Mouse (Mus musculus) heart, embryonic 14.5 days (tissue): ENCODE data around the gene Bdkrb1. TPM values are rescaled to one million over a fixed set of nuclear protein-coding genes. Genes with fewer than 3 reads are reported as not detected.

ENCODE experiments used
- ATAC-seq: fragments of 200-750 bp; cut with Nextera tagmentation; 2 replicates; pipeline ENCODE4 v1.8.0; 2017; ENCODE audit warnings: low read depth, moderate TSS enrichment; ENCODE audit not compliant: insufficient number of reproducible peaks, insufficient read depth, low FRiP score
- H3K27ac ChIP-seq, 2 experiments: fragments of 200-500 bp in 1 of 2; fragments of 300-500 bp in 1 of 2; sonication (generic) in 1 of 2; replicated peaks in 1 of 2; 2 replicates each; pipeline ENCODE4 v1.5.1; 2012 to 2014; ENCODE audit warnings: low read depth in 2 of 2, low read length in 2 of 2, control low read depth in 1 of 2, mild to moderate bottlenecking in 1 of 2, mixed read lengths in 1 of 2; ENCODE audit not compliant: control insufficient read depth in 1 of 2, insufficient read depth in 1 of 2
- H3K27me3 ChIP-seq: fragments of 300-500 bp; sonication (generic); 2 replicates; pipeline ENCODE4 v1.6.1; 2014; ENCODE audit warnings: mild to moderate bottlenecking, low read length, control low read depth; ENCODE audit not compliant: control insufficient read depth, insufficient read depth
- H3K36me3 ChIP-seq: fragments of 300-500 bp; sonication (generic); 2 replicates; pipeline ENCODE4 v1.6.1; 2014; ENCODE audit warnings: mild to moderate bottlenecking, control low read depth, low read length, mixed read lengths; ENCODE audit not compliant: control insufficient read depth, insufficient read depth
- H3K4me1 ChIP-seq, 2 experiments: fragments of 200-500 bp in 1 of 2; fragments of 300-500 bp in 1 of 2; sonication (generic) in 1 of 2; 2 replicates each; pipeline ENCODE4 v1.6.1; 2012 to 2014; ENCODE audit warnings: low read length in 2 of 2, control low read depth in 1 of 2, mixed read lengths in 1 of 2; ENCODE audit not compliant: control insufficient read depth in 2 of 2, insufficient read depth in 2 of 2
- H3K4me2 ChIP-seq: fragments of 300-500 bp; sonication (generic); 2 replicates; pipeline ENCODE4 v1.6.1; 2014; ENCODE audit warnings: mild to moderate bottlenecking, low read length
- H3K4me3 ChIP-seq, 2 experiments: fragments of 200-500 bp in 1 of 2; fragments of 300-500 bp in 1 of 2; sonication (generic) in 1 of 2; 2 replicates each; pipeline ENCODE4 v1.5.1; 2012 to 2014; ENCODE audit warnings: low read length in 2 of 2, mild to moderate bottlenecking in 2 of 2, control low read depth in 1 of 2, low read depth in 1 of 2, moderate library complexity in 1 of 2; ENCODE audit not compliant: control insufficient read depth in 1 of 2, insufficient read depth in 1 of 2
- H3K9ac ChIP-seq: fragments of 300-500 bp; sonication (generic); 2 replicates; pipeline ENCODE4 v1.6.1; 2014; ENCODE audit warnings: mild to moderate bottlenecking, low read length
- H3K9me3 ChIP-seq: fragments of 300-500 bp; sonication (generic); 2 replicates; pipeline ENCODE4 v1.6.1; 2016; ENCODE audit warnings: low read length, control low read depth; ENCODE audit not compliant: control insufficient read depth
- WGBS: fragments of 180-500 bp; shearing (Covaris S2); extraction: QIAGEN DNeasy Blood & Tissue Kit; methylation state at CpG from one replicate; pipeline ENCODE4 v1.1.7; 2014; 5-methylcytosine and 5-hydroxymethylcytosine counted together
- polyA plus RNA-seq: library from polyadenylated mRNA; unstranded; fragments of >200 nt; fragmentation: Nextera tagmentation; extraction: Ambion mirVana; gene quantifications from 2 replicates; pipeline ENCODE4 v1.2.1, GENCODE M21; 2014

Bdkrb1 gene
- polyA plus RNA-seq, 1 experiment from 2014 or later: not detected

DNA sequence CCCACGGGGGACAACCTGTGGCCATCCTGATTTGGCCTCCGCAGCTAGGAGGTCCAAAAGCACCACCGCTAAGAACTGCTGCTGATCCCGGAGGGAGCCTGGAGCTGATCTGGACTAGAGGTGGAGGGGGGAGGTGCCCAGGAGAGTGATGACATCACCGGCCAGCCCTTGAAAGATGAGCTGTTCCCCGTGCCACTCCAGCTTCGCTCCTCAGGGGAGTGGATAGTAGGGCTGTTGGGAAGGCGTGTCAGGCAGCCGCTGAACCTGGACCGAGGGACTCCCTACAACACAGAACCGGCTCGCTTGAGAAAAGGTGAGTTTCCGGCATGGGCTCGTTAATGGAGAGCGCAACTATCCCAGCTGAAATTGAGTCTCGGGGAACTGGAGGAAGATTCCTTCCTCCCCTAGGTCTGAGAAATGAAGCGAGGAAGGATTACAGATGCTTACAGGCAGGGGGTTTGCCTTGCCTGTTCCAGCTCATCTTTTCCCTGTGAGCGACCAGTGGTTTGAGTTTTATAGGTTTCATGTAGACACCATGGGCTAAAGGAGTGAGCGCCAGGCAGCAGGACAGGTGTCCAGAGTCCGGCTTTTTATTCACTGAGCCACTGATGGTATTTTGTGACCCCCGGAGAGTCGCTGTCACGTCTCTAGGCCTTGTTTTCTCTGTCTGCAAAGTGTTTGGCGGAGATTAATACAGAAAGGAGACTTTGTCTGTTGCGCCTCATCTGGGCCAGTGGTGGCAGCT lies 39.8 kb upstream of the Bdkrb1 start, which contains the start of gene Bdkrb2:
TSS of gene Bdkrb2 (plus strand) at position 291 of the 745 bp plus-strand sequence.
- Histone ChIP-seq H3K4me1 (peaks cover 30 to 33% of the 10 kb centered on the region in 2 experiments), H3K4me3 (peak within 1 kb of the TSS; percentile 27 to 41), H3K9me3 (peaks cover 11% of the 10 kb centered on the region), H3K4me2 (peak within 1 kb of the TSS; percentile 83), H3K9ac (peak within 1 kb of the TSS; percentile 65), H3K27ac (no peak within 1 kb of the TSS), H3K36me3 (no peaks in the 10 kb centered on the region), H3K27me3 (peaks cover 33% of the 10 kb centered on the region)
- no peak for ATAC-seq
- WGBS: 5% methylated on average over 25 of the region's 25 CpGs

DNA sequence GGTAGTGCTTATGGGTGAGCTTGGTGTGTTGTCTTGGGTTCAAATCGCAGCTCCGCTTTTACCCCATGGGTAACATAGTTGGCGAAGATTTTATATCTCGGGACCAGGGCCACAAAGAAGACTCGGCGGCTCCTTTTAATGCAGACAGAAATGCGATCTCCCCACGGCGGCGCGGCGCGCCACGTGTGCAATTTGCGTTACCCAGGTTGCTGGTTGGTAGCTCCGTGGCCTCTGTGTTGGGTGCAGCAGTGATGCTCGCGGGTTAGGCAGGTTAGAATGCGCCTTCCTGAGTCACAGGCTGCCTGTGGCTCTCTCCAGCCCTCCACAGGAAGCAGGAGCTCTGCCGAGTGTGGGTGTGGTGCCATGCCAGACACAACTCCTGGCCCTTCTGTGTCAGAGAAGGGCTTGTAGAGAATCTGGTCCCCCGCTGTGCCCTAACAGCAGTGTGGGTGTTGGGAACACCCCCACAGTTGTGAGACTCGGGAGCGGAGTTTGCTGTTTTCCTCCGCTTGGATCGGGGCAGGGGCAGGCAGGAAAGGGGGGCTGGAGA lies 39.1 kb upstream of the Bdkrb1 start:
- Histone ChIP-seq H3K4me2 (peak overlapping the region; percentile 83), H3K27ac (no peak overlapping the region), H3K27me3 (peaks cover 33% of the 10 kb centered on the region), H3K9me3 (peaks cover 11% of the 10 kb centered on the region), H3K9ac (peak overlapping the region; percentile 65), H3K4me1 (peaks cover 30 to 33% of the 10 kb centered on the region in 2 experiments), H3K4me3 (peak overlapping the region; percentile 27 to 41), H3K36me3 (no peaks in the 10 kb centered on the region)
- no peak for ATAC-seq
- 11% methylated on average over 25 of the region's 25 CpGs for WGBS

DNA sequence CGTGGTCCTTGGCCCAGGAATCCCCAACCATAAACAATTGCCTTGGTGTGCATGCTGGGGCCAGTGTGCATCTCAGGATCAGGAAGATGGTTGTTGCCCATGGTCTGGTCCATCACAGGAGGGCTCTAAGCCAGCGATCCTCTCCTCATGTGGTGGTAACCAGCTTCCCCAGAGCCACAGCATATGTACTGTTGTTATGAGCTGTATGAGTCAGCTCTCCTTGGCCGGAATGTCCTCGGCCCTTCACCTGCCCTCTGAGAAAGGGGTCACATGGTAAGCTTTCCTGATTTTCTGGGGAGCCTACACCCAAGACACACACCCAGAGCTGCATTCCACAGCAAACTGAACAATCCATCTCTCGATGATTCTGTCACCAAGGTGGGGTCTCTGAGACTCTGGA lies 37.7 kb upstream of the Bdkrb1 start:
- ATAC-seq: no peak
- no peak overlapping the region for H3K4me2 ChIP-seq
- H3K4me3 ChIP-seq: no peak overlapping the region
- H3K36me3 ChIP-seq: no peaks in the 10 kb centered on the region
- peaks cover 30 to 33% of the 10 kb centered on the region in 2 experiments for H3K4me1 ChIP-seq
- H3K9me3 ChIP-seq: peaks cover 11% of the 10 kb centered on the region
- 71% methylated on average over 5 of the region's 5 CpGs for WGBS
- peaks cover 33% of the 10 kb centered on the region for H3K27me3 ChIP-seq
- no peak overlapping the region for H3K27ac ChIP-seq
- H3K9ac ChIP-seq: no peak overlapping the region

DNA sequence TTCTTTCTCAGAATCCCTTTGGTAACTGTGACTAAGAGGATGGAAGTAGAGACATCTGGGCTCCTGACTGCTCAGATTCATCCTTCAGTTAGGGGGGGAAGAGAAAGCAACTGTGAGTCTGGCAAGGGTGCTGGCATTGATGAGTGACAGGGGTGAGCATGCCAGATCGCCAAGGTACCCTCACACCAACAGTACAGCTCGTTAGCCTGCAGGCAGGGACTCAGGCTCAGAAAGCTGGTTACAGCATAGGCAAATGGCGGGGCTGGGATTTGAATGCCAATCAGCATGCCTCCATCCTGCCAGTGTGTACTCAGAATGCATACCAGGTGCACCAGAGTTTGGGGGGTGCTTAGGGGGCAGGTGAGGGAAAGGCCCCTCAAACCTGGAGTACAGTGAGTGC lies 31.0 kb upstream of the Bdkrb1 start:
- no peak overlapping the region for H3K9ac ChIP-seq
- H3K4me2 ChIP-seq: no peak overlapping the region
- H3K27ac ChIP-seq: no peak overlapping the region
- no peak for ATAC-seq
- no peak overlapping the region for H3K4me3 ChIP-seq
- peaks cover 3 to 6% of the 10 kb centered on the region in 2 experiments; a peak in 1 of 4 replicates for H3K4me1 ChIP-seq
- H3K9me3 ChIP-seq: peaks cover 11% of the 10 kb centered on the region
- no peaks in the 10 kb centered on the region for H3K36me3 ChIP-seq
- no peaks in the 10 kb centered on the region for H3K27me3 ChIP-seq
- 56% methylated on average over 3 of the region's 3 CpGs for WGBS

DNA sequence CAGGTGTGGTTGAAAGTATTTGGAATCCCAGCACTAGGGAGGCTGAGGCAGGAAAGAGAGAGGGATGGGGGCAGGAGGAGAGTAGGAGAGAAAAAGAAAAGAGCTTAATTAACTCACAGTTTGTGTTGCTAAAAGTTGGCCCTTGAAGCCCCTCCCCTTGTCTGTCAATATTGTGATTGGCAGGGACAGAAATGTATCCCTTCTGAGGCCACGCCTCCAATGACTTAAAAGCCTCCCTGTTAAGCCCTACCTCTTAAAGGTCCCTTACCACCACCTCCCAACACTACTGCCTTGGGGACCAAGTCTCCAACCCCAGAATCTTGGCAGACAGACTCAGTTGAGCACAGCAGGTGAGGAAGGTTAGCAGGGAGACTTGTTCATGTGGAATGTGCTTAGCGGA lies 30.3 kb upstream of the Bdkrb1 start:
- no peak overlapping the region for H3K4me3 ChIP-seq
- no peak for ATAC-seq
- no peak overlapping the region for H3K27ac ChIP-seq
- H3K36me3 ChIP-seq: no peaks in the 10 kb centered on the region
- no peak overlapping the region for H3K4me2 ChIP-seq
- no peak overlapping the region for H3K9ac ChIP-seq
- H3K4me1 ChIP-seq: peaks cover 3 to 6% of the 10 kb centered on the region in 2 experiments; a peak in 1 of 4 replicates
- no peaks in the 10 kb centered on the region for H3K27me3 ChIP-seq
- H3K9me3 ChIP-seq: 0 out of 2 replicates have a peak, but pooled peaks cover 4% of the 10 kb centered on the region
- 81% methylated on average over 2 of the region's 2 CpGs for WGBS

DNA sequence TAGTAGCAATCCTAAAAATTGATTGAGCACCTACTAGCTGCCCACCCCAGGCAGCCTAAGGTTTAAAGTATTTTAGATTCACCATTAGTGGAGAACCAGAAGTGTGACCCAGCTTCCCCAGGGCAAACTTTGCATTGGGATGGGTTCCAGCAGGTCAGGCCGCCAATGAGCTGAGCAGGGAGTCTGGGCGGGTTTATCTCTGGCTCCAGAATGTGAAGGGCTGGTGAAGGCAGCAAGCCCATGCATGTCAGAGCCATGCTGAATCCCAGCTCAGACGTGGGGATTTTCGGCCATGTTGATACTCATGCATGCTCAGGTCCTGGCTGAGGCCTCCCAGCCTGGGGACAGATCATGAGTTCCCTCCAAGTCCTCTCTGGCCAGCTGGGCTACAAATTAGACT lies 28.5 kb upstream of the Bdkrb1 start:
- no peak for ATAC-seq
- no peaks in the 10 kb centered on the region; the same call in 1 of the 2 replicates for H3K27me3 ChIP-seq
- 0 out of 2 replicates have a peak, but pooled peaks cover 4% of the 10 kb centered on the region for H3K9me3 ChIP-seq
- no peak overlapping the region for H3K27ac ChIP-seq
- no peak overlapping the region for H3K4me3 ChIP-seq
- WGBS: 78% methylated on average over 4 of the region's 4 CpGs
- H3K36me3 ChIP-seq: no peaks in the 10 kb centered on the region
- H3K9ac ChIP-seq: no peak overlapping the region
- peaks cover 3 to 6% of the 10 kb centered on the region in 2 experiments; a peak in 1 of 4 replicates for H3K4me1 ChIP-seq
- H3K4me2 ChIP-seq: no peak overlapping the region

DNA sequence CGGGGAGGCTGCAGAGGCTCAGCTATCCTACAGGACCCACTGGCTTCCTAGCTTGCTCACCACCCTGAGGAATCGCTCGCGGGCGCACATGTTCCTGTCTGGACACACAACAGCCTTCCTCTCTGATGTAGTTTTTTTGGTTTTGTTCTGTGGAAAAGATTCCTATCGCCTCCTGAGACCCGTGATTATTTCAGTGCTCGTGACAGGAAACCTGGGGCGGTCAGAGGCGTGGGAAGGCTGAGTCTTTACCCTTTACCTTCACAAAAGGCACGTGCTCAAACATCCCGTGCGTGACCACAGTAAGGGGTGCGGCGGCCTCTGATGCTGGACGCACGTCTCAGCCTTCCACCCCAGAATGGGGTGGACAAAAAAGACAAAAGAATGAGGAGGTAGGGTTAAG lies 22.4 kb upstream of the Bdkrb1 start:
- no peaks in the 10 kb centered on the region; the same call in 1 of the 2 replicates for H3K27me3 ChIP-seq
- WGBS: 79% methylated on average over 17 of the region's 17 CpGs
- H3K9ac ChIP-seq: no peak overlapping the region
- H3K4me3 ChIP-seq: no peak overlapping the region
- peaks cover 0 to 5% of the 10 kb centered on the region in 2 experiments; a peak in 2 of 4 replicates for H3K4me1 ChIP-seq
- no peak overlapping the region for H3K4me2 ChIP-seq
- H3K27ac ChIP-seq: no peak overlapping the region
- no peaks in the 10 kb centered on the region for H3K9me3 ChIP-seq
- ATAC-seq: no peak
- H3K36me3 ChIP-seq: no peaks in the 10 kb centered on the region
